Mouse (Mus musculus): ENCODE measurements at regions not wholly inside any gene's neighbourhood (a gene's known extent, or its start where the extent isn't known, plus 50 kb on each side); places are given as distances from the start of the nearest gene placed in this dataset.

DNA sequence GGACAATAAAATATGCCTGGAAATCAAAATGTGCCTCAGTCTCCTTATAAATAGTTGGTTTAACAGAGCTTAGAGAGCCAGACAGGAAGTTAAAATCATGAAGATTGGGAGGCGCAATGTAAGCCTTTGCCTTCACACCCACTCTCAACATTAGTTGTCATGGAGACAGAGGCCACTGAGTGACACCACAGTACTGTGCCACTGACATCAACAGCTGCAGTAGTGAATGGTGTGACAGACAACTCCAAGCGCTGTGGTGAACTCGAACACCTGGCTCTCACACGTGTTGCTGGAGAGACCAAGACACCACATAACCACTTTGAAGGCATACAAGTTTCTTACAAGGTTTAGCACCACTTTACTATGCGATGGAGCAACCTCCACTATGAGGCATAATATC lies 172.4 kb downstream of the Ice1 start:
- H3K9me3 ChIP-seq (replicated peaks): no peaks in the 10 kb centered on the region
- no peaks in the 10 kb centered on the region for H3K4me1 ChIP-seq
- no peak overlapping the region for H3K4me3 ChIP-seq (replicated peaks)
- ATAC-seq (replicated peaks; ENCODE audit: low FRiP score): no peak
- H3K9ac ChIP-seq: no peak overlapping the region
- no peak overlapping the region for H3K4me2 ChIP-seq
- H3K27me3 ChIP-seq: no peaks in the 10 kb centered on the region
- H3K36me3 ChIP-seq: no peaks in the 10 kb centered on the region
- WGBS: 76% methylated on average over 5 of the region's 5 CpGs
- H3K27ac ChIP-seq: no peak overlapping the region

DNA sequence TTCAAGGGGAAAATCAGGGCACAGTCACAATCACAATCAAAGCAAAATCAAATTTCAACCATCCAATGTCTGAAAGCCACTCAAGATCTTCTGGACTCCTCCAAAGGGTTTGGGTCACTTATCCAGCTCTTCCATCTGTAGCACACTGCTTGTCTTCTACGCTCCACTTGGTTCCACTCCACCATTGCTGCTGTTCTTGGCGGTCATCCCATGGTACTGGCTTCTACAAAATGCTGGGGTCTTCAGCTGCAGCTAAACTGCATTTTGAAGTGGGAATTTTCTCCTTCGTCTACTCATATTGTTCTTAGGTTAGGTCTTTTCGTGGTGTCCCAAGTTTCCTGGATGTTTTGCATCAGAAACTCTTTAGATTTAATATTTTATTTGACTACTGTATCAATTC lies 162.7 kb downstream of the Ice1 start:
- WGBS: 90% methylated on average over 4 of the region's 4 CpGs
- H3K4me3 ChIP-seq (replicated peaks): no peak overlapping the region
- no peaks in the 10 kb centered on the region for H3K36me3 ChIP-seq
- no peaks in the 10 kb centered on the region for H3K4me1 ChIP-seq
- no peak overlapping the region for H3K4me2 ChIP-seq
- ATAC-seq (replicated peaks; ENCODE audit: low FRiP score): no peak
- no peaks in the 10 kb centered on the region for H3K27me3 ChIP-seq
- H3K9me3 ChIP-seq (replicated peaks): no peaks in the 10 kb centered on the region
- H3K9ac ChIP-seq: no peak overlapping the region
- H3K27ac ChIP-seq: no peak overlapping the region

DNA sequence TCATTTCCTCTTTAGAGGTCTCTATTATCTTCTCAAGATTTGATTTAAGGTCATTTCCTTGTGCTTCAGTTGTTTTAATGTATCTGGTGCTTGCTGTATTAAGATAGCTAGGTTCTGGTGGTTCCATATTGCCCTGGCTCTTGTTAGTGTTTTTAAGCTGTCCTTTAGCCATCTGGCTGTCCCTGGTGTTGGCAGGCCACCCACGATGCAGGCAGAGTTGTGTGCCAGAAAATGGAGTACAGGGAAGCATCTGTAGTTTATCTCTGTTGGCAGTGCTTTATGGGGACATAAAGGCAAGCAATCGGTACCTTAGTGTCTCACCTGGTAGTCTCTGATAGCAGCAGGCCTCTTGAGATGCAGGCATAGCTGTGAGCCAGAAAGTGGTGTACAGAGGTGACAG lies 162.1 kb downstream of the Ice1 start:
- Histone ChIP-seq H3K9ac (no peak overlapping the region), H3K4me1 (no peaks in the 10 kb centered on the region), H3K27ac (no peak overlapping the region), H3K4me2 (no peak overlapping the region), H3K27me3 (no peaks in the 10 kb centered on the region), H3K9me3 (replicated peaks) (no peaks in the 10 kb centered on the region), H3K36me3 (no peaks in the 10 kb centered on the region), H3K4me3 (replicated peaks) (no peak overlapping the region)
- WGBS: 78% methylated on average over 2 of the region's 2 CpGs
- no peak for ATAC-seq (replicated peaks; ENCODE audit: low FRiP score)

DNA sequence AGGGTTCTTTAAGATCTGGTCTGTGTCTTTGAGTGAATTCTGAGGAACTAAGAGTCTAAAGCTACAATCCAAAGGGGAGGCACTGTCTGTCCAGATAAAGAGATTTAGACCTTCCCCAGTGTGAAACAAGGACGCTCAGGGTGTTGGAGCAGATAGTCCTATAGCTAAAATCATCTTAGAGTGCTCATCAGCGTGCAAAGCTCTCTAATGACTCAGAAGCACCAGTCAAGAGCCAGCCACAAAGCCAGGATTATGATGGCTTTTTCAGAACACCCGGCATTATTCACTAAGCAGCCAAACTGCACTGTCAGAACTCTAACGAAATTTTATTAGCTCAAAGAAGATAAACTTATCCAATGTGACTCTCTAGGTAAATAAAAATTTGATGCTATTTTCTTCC lies 138.1 kb downstream of the Ice1 start:
- H3K9me3 ChIP-seq (replicated peaks): no peaks in the 10 kb centered on the region
- H3K27ac ChIP-seq: no peak overlapping the region
- H3K4me3 ChIP-seq (replicated peaks): no peak overlapping the region
- no peaks in the 10 kb centered on the region for H3K27me3 ChIP-seq
- H3K9ac ChIP-seq: no peak overlapping the region
- ATAC-seq (replicated peaks; ENCODE audit: low FRiP score): no peak
- no peak overlapping the region for H3K4me2 ChIP-seq
- H3K36me3 ChIP-seq: no peaks in the 10 kb centered on the region
- H3K4me1 ChIP-seq: no peaks in the 10 kb centered on the region
- 50% methylated on average over 4 of the region's 4 CpGs for WGBS

Measured in kidney, embryonic 15.5 days (tissue).